Mouse (Mus musculus): ENCODE data around the gene Nme3.

DNA sequence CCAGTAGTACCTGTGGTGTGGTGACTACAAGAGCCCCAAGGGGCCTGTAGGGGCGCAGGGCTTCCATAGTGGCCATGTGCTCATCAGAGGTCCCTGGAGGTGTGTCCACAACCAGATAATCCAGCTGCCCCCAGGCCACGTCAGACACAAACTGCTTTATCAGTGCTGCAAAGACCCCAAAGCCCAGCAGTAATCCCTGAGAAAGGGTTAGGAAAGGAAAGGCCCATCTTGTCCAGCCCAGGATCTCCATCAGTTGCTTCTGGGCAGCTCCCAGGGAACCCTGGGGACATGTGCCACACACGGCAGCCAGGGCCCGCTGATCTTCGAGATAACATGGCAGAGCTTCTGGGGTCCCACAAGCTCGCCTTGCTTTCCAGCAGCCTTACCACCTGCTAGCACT lies 11.9 kb upstream of the Nme3 start:
- no peak for TF ChIP-seq CTCF (IDR thresholded peaks at IDR 0.05)
- TF ChIP-seq EP300 (IDR thresholded peaks at IDR 0.05) = no peak
